16 mouse cellular contexts compared by ENCODE assay signal in the genomic region with DNA sequence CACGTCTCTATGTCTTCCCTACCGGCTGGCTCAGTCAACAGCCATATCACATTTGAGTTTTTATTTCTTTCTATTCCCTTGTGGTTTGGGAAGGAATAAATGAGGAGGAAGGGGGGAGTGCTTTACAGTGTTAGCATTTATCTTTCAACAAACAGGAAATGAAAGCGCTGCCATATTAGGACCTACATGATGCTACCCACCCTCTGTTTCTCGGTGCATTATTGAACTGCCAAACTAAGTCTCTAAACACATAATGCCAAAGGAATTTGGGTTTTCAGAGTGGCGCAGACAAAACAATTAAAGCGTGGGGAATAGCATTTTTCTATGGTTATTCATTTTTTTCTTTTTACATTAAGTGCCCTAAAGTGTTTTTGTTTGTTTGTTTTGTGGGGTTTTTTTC.
"Had no signal": no experiment of that assay in that cellular context is flagged by ENCODE, and none has a peak within 500 bp of the region (broad histone marks: within the 10 kb centered on the region; RNA-seq: fewer than 3 reads in every experiment).

No protein-coding gene starts in this region.

- H3K27me3 ChIP-seq: limb, embryonic 12.5 days; limb, embryonic 15.5 days; lung, embryonic 15.5 days; neural tube, embryonic 12.5 days had no signal

- H3K27ac ChIP-seq: limb, embryonic 12.5 days; limb, embryonic 15.5 days; liver, embryonic 14.5 days; lung, embryonic 15.5 days; neural tube, embryonic 12.5 days had no signal

- DNase-seq: kidney, postnatal 10 days; kidney, postnatal 36 days; left cerebral cortex, postnatal 4 days; liver, postnatal 0 days; lung, postnatal 14 days; midbrain, embryonic 14.5 days; retina, postnatal 1 day; thymus, adult 18-20 months; thymus, postnatal 14 days had no signal

- H3K4me2 ChIP-seq: limb, embryonic 12.5 days; limb, embryonic 15.5 days; liver, embryonic 11.5 days; lung, embryonic 15.5 days; midbrain, embryonic 11.5 days; neural tube, embryonic 12.5 days had no signal

- H3K9me3 ChIP-seq: limb, embryonic 12.5 days; limb, embryonic 15.5 days; lung, embryonic 15.5 days; neural tube, embryonic 12.5 days had no signal

- H3K4me3 ChIP-seq: limb, embryonic 12.5 days; limb, embryonic 15.5 days; lung, embryonic 15.5 days; neural tube, embryonic 12.5 days had no signal

- H3K9ac ChIP-seq: limb, embryonic 12.5 days; limb, embryonic 15.5 days; liver, embryonic 14.5 days; liver, postnatal 0 days; lung, embryonic 15.5 days; neural tube, embryonic 12.5 days had no signal

- ATAC-seq: liver, postnatal 0 days had no signal
